Mouse (Mus musculus) 416B (cell line): ENCODE data around the gene Slc25a43.
"Not testable (repeated sequence)": the region's sequence is repeated elsewhere in the genome, so short reads cannot be mapped to it uniquely, and the experiment has no call there.

Experiments used
- DNase-seq: peaks from one replicate; pipeline ENCODE4 v3.0.0; 2011; ENCODE audit warnings: low read depth

Slc25a43 gene

DNA sequence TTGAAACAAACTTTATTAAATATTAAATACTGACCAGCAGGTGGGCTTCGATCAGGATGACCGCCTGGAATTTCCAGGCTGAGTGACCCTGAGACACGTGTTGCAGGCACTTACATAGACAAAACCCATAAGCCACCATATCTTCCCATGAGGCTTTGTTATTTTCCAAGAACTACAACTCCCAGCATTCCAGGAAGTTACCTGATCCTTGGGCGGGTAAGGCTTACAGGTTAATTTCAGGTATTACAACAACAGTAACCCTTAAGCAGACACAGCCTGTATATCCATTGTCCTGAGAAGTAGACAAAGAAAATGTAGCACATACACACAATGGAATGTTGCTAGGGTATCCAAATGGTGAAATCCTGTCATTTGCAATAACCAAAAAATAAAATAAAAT, 45.9 kb downstream of the Slc25a43 start:
- no peak for DNase-seq

- no peak for DNase-seq
Observed at GRCm38 (mm10) chrX:36794571-36794970, 51.1 kb downstream of the Slc25a43 start.

DNA sequence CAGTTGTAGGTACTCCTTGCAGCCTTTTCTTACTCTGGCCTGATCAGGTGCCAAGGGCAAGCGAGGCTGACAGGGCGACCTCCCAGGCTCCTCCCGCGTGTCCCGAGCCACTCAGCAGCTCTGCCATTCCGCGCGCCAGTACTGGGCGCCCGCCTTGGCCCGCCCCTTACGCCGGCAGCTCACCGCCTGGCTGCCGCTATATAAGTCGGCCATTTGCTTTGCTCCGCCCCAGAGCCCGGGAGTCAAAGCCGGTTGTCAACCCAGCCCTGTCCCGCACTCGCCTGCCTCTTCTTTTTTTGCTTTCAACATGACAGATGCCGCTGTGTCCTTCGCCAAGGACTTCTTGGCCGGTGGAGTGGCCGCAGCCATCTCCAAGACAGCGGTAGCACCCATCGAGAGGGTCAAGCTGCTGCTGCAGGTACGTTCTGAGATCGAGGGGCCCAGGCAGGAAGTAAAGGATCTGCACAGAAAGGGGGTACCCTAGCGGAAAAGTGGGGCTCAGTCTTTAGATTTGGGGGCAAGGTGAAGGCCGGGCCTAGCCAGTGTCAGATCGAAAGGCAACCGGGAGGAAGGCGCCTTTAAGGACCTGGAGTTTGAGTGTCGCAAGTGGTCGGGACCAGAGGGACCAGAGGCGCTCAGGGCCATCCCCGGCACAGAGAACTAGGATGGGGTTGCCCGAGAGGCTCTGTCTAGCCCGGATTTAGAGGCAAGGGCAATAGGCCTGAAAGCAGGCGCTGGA, 52.1 kb downstream of the Slc25a43 start, which contains the start of gene Slc25a5:
Slc25a5 (plus strand) TSS at position 228 of the 739 bp plus-strand sequence.
- peak; percentile 88 for DNase-seq

DNA sequence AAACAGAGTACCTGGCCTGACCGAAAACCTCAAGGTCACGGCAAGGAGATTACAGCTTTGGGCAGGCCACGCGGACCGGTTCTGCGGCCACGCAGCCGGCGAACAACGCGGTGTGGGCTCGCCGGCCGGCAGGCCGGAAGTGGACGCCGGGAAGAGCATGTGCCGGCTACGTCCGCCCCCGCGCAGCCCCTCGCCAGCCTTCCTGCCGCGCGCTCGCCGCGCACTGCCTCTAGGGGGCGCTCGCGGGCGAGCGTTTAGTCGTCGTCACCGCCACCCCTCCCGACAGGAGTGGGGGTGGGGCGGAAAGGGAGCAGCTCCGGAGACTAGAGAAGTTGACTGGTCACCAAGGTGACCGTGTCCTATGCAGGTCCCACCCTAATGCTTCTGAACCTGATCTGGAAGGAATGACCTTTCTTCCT, 52.7 kb downstream of the Slc25a43 start:
- peak; percentile 77 for DNase-seq

GRCm38 (mm10) chrX:36796734-36797133, 53.3 kb downstream of the Slc25a43 start:
- DNase-seq = not testable (repeated sequence)

GRCm38 (mm10) chrX:36799131-36799879, 55.8 kb downstream of the Slc25a43 start:
- peak; percentile 20 for DNase-seq

GRCm38 (mm10) chrX:36803189-36803588, 59.7 kb downstream of the Slc25a43 start:
- DNase-seq = peak; percentile 45

DNA sequence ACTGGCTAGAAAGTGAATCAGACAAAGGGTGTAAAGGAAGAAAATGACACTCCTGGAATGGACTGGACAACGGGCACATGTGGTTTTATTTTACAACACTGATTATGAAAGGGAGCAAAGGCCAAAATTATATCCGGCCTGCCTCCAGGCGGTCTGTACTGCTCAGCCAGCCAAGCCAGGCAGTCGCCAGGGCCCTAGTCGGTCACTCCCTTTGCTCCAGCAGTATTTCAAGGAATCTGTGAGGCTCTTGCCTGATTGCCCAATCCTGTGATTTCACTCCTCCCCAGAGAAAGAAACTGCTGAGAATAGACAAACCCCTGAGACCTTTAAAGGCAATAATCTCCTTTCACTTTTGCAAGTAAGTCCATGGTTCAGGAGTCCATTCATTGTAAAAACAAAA, 60.7 kb downstream of the Slc25a43 start:
- DNase-seq = no peak

DNA sequence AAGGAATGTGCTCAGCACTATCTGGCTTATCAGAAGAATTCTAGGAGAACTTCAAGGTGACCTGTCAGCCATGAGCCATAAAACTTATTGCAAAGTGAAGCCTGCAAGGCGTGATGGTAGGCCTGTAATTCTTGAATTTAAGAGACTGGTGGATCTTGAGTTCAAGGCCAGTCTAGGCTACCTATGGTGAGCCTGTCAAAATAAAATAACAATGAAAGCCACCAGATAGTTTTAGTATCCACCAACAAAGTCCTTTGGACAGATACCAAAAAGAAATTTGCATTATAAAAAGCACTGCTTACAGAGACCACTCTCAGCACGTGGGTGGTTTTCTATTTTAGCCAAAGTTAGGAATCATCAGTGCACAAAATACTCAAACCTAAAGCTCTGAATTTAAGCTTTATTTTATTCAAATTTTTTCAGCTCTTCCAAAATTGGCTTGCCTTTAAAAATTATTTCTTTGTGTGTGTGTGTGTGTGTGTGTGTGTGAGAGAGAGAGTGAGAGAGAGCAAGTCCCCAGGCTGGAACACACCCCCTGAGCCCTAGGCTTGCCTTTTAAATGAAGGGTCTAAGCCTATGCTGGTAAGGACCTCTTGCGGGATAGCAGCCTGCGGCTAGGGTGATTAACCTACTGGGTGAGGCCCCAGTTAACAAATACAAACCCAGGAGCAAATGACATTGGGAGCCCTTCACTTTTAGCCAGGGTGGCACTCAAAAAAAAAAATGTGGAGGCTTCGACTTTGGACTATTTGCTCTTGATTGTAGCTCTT, 62.2 kb downstream of the Slc25a43 start:
- no peak for DNase-seq

DNA sequence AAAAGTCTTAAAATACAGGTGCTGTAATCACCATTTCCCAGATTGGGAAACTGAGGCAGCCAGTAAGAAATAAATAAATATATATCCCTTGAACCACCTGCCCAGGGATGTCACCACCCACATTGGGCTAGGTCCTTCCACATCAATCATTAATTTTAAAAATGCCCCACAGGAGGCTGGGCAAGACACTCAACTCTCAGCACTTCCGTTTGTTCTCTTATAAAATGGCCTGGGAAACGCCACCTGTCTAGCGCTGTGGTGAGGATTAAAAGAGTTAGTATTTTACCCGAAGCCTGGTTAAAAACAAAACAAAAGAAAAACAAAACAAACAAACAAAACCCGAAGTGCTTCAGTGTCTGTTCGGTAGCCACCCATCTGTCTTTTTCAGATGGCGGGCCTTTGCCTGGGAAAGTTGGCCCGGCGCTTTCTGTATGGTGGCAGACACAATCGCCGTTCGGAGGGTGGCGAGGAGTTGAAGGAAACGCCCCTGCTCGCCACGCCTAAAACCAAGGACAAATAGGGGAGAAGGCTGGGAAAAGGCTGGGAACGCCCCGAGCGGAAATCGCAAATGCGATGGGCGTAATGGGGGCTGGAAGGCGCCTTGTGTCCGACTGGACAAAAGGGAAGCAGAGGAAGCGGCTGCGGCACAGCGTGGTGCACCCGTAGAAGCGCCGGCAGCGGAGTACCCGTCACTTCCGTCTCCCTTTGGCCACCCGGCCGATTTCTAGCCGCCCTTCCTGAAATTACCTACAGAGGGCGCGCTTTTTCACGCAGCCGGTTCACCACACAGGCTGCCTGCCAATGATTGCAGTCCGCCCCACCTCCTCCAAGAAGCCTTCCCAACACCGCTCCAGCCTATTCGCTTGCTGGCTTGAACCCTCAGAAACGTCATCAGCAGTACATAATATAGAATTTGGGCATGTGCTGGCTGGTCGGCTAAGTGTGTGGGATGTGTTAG, 64.2 kb downstream of the Slc25a43 start:
- DNase-seq = peak; percentile 96

GRCm38 (mm10) chrX:36808318-36808683, 64.8 kb downstream of the Slc25a43 start:
- DNase-seq = no peak

DNA sequence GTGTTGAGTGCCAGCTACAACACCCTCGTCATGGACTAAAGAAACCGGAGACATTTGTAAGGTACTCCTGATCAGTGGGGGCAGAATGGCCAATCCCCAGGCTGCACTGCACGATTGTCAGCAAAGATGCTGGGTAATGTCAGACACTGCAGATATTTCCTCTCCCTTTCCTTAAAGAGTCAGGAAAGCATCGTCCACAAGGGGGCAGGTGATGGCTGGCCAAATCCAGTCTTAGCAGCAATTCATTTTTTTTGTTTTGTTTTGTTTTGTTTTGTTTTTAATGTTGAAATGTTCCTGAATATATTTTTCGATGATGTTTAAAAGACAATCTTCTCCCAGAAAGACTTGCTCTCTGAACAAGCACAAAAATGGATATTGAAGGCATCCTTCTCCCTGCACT, 67.9 kb downstream of the Slc25a43 start:
- peak; percentile 52 for DNase-seq

GRCm38 (mm10) chrX:36814161-36814836, 70.8 kb downstream of the Slc25a43 start:
- DNase-seq = no peak

DNA sequence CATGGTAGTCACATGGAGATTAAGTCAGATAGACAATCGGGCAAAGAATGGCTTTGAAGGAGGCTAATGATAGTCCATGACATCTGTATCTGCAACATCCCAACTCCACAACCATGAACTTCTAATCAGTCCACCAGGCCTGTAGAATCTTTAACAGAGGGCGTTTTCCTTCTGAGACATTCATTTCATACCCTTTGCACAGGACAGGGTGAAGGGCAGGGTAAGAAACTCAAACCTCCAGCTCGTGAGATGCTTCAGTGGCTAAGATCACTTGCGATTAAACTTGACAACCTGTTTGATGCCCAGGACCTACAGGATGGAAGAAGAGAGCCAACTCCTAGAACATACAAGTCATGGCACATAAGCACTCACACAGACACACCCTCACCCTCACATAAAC, 71.6 kb downstream of the Slc25a43 start:
- DNase-seq = no peak

DNA sequence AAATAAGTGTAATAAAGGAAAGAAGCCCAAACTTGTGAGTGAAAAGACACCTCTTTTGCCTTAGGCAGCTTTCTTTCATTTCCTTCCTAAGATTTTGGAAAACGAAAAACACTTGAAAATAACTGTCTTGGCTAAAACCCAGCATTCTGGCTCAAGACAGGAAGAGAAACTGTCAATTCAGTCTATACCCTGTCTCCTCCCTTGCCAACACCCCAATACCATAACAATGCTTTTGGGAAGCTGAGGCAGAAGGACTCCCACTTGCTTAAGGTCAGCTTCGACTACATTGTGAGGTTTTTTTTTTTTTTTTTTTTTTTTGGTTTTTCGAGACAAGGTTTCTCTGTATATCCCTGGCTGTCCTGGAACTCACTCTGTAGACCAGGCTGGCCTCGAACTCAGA, 72.0 kb downstream of the Slc25a43 start:
- no peak for DNase-seq

DNA sequence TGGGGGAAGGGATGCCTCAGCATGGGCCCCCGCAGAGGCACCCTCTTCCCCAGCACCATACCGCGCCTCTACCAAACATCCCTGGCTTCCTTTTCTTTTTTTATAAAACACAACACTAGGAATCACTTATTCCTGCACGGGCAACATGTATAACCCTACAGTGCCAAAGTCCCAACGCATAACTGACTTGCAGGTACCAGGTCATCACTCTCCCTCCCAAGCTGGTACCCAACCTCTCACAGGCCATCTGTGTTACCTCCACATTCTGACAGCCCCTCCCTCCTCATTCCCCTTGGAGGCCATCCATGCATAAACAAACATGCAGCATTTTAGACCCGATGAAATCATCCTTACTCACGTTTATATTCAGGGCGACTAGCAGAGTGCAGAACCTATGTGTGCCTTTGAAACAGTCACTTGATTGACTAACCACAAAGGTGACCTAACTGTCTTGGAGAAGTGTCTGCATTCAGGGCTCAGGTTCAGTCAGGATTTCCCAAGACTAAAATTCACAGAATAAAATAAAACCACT, 73.0 kb downstream of the Slc25a43 start:
- no peak for DNase-seq

GRCm38 (mm10) chrX:36816953-36817441, 73.5 kb downstream of the Slc25a43 start:
- DNase-seq = no peak

DNA sequence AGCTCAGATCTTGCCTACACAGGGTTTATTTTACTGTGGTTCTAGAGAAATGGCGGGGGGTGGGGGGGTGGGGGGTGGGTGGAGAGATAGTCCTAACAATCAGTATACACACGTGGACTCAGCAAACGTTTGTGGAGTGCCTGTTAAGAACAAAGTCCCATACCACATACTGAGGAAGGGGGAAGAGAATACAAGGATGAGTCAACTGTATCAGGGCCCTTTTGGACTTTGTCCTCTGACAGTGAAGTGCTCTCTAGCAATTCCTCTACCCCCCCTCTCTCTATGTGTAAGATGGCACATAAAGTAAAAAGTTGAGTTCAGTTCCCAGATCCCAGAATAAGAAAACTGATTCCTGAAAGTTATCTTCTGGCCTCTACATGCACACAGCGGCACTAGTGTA, 76.1 kb downstream of the Slc25a43 start:
- DNase-seq = no peak

GRCm38 (mm10) chrX:36820201-36820600, 76.7 kb downstream of the Slc25a43 start:
- peak; percentile 58 for DNase-seq

DNA sequence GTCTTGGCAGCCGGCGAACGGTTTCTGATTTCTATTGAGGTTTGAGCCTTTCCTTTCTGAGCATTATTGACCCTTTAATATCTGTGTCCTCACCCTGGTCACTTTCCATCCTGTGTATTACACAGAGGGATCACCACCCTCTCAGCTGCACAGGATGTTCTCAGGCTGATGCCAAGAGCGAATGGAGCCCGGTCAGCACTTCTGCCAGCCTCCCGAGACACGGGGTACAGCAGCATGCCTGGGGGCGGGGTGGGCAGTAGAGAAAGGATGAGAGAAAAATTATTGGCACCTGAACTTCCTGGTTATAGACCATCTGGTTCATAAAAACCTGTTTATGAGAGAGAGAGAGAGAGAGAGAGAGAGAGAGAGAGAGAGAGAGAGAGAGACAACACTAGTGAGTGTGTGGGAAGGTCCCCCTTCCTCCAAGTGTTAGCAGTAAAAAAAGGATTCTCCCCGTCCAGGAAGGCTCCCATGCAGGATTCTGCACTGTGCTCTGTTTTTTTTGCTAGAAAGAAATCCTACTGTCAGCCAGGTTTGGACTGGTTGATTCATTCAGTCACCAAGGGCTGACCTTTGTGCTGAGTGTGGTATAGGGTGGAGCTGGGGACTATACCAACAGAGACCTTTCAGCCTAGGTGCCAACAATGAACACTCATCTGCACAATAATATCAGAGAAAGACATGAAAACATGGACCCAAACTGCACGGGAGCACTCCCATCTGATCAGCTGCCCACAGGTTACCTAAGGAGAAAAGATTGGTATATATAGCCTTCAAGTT, 80.7 kb downstream of the Slc25a43 start:
- DNase-seq = no peak
